Mouse (Mus musculus) forebrain, embryonic 11.5 days (tissue): ENCODE data around the gene Ucn3. TPM values are rescaled to one million over a fixed set of nuclear protein-coding genes. Genes with fewer than 3 reads are reported as not detected.
"Not testable (repeated sequence)": the region's sequence is repeated elsewhere in the genome, so short reads cannot be mapped to it uniquely, and the experiment has no call there.

ENCODE experiments used
- ATAC-seq: fragments of 200-750 bp; cut with Nextera tagmentation; replicated peaks from 2 replicates; pipeline ENCODE4 v1.8.0; 2017; ENCODE audit warnings: moderate TSS enrichment; ENCODE audit not compliant: low FRiP score
- DNase-seq: peaks from one replicate; pipeline ENCODE4 v3.0.0-alpha.2; 2017; ENCODE audit warnings: low spot score
- H3K27ac ChIP-seq: fragments of 300-500 bp; sonication (generic); 2 replicates; pipeline ENCODE4 v1.5.1; 2014; ENCODE audit warnings: low read depth, low read length
- H3K27me3 ChIP-seq: fragments of 300-500 bp; sonication (generic); 2 replicates; pipeline ENCODE4 v1.6.1; 2014; ENCODE audit warnings: mild to moderate bottlenecking, low read length, mixed read lengths; ENCODE audit not compliant: control insufficient read depth, insufficient read depth
- H3K36me3 ChIP-seq: fragments of 300-500 bp; sonication (generic); 2 replicates; pipeline ENCODE4 v1.6.1; 2014; ENCODE audit warnings: mild to moderate bottlenecking, low read length, moderate library complexity, mixed read lengths; ENCODE audit not compliant: control insufficient read depth, insufficient read depth
- H3K4me1 ChIP-seq: fragments of 300-500 bp; sonication (generic); replicated peaks from 2 replicates; pipeline ENCODE4 v1.6.1; 2014; ENCODE audit warnings: low read length, mixed read lengths; ENCODE audit not compliant: control insufficient read depth, insufficient read depth
- H3K4me2 ChIP-seq: fragments of 300-500 bp; sonication (generic); 2 replicates; pipeline ENCODE4 v1.6.1; 2014; ENCODE audit warnings: low read depth, mild to moderate bottlenecking, low read length, moderate library complexity, mixed read lengths; ENCODE audit not compliant: severe bottlenecking
- H3K4me3 ChIP-seq: fragments of 300-500 bp; sonication (generic); 2 replicates; pipeline ENCODE4 v1.5.1; 2014; ENCODE audit warnings: low read depth, low read length
- H3K9ac ChIP-seq: fragments of 300-500 bp; sonication (generic); 2 replicates; pipeline ENCODE4 v1.6.1; 2014; ENCODE audit warnings: low read length
- H3K9me3 ChIP-seq: fragments of 300-500 bp; sonication (generic); 2 replicates; pipeline ENCODE4 v1.6.1; 2016; ENCODE audit warnings: low read length, mixed read lengths; ENCODE audit not compliant: control insufficient read depth
- WGBS: fragments of 180-500 bp; shearing (Covaris S2); extraction: QIAGEN DNeasy Blood & Tissue Kit; methylation state at CpG from one replicate; pipeline ENCODE4 v1.1.7; 2014; 5-methylcytosine and 5-hydroxymethylcytosine counted together
- polyA plus RNA-seq: library from polyadenylated mRNA; unstranded; fragments of >200 nt; fragmentation: Nextera tagmentation; extraction: Ambion mirVana; gene quantifications from 2 replicates; pipeline ENCODE4 v1.2.1, GENCODE M21; 2014

Ucn3 gene
- polyA plus RNA-seq, 1 experiment from 2014 or later = not detected

GRCm38 (mm10) chr13:3924483-3924882, 20.7 kb downstream of the Ucn3 start:
- Histone ChIP-seq H3K36me3 (no peaks in the 10 kb centered on the region), H3K9ac (no peak overlapping the region), H3K4me3 (no peak overlapping the region), H3K4me2 (no peak overlapping the region), H3K27ac (no peak overlapping the region), H3K27me3 (no peaks in the 10 kb centered on the region), H3K4me1 (no peaks in the 10 kb centered on the region), H3K9me3 (no peaks in the 10 kb centered on the region)
- DNase-seq (no peak), ATAC-seq (no peak)
- WGBS = 92% methylated on average over 5 of the region's 5 CpGs

DNA sequence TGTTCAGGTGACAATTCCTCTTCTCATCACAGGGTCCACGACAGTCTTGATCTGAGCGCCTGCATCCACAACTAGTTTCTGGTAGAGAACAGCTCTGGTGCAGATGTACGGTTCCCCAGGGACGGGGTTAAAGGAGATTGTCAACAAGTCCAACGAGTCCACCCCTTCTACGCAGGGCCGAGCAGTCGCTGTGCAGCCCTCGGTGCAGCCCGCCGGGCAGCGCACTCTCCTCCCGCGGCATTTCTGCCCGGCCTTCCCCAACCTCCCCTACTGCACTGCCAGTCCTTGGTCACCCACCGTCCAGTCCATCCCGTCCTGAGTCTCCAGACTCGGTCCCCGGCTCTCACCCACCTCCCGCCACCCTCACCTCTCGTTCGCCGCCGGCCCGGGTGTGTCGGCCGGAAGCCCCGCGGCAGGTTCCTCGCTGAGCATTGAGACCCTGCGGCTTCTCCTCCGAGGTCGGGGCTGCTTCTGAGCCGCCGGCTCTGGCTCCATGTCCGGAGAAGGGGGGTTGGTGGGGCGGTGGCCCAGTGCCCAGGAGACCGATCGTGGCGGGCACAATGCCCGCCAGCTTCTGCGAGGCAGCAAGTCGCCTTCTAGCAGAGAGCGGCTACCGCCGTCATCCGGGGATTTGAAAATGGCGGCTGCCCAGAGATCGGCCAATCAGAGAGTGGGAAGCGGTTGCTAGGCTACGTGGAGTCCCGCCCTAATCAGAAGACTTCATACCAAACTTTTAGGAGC, 27.4 kb downstream of the Ucn3 start, which contains the start of the genes Net1 and Tubal3:
Gene Net1 (minus strand): TSS at position 650 of the 741 bp plus-strand sequence.
Gene Tubal3 (plus strand): TSS at position 704 of the 741 bp plus-strand sequence.
- peak; percentile 99 for ATAC-seq
- H3K36me3 ChIP-seq = no peaks in the 10 kb centered on the region; the same call in 1 of the 2 replicates
- H3K27ac ChIP-seq = 0 out of 2 replicates have a peak within 1 kb of the TSS, but pooled peaks have one; percentile 37
- H3K4me2 ChIP-seq = peak within 1 kb of the TSS; percentile 81
- H3K9ac ChIP-seq = peak within 1 kb of the TSS; percentile 94
- DNase-seq = peak; percentile 94
- peaks cover 6% of the 10 kb centered on the region; the same call in 1 of the 2 replicates for H3K9me3 ChIP-seq
- 1% methylated on average over 52 of the region's 52 CpGs for WGBS
- H3K27me3 ChIP-seq = no peaks in the 10 kb centered on the region
- peak within 1 kb of the TSS; percentile 87 for H3K4me3 ChIP-seq
- no peaks in the 10 kb centered on the region for H3K4me1 ChIP-seq

DNA sequence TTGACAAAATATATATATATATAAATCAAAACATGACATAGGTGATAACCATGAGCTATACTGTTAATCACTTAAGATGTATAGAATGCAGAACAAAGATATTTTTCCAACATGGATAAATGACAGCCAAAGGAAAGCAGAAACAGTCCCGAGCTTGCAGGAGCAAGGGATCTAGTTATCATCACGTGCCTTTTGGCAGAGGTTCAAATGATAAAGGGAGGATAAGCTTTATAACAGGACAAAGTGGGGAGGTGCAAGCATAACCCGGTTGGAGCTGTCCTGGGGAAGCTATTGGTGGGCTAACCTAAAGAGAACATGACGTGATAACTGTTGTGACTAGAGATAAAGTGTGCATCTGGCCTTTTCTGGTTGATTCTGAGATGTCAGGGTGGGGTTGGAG, 31.6 kb downstream of the Ucn3 start:
- ATAC-seq (no peak), DNase-seq (no peak)
- WGBS = 87% methylated on average over 4 of the region's 4 CpGs
- Histone ChIP-seq H3K9ac (no peak overlapping the region), H3K36me3 (no peaks in the 10 kb centered on the region; the same call in 1 of the 2 replicates), H3K9me3 (peaks cover 6% of the 10 kb centered on the region; the same call in 1 of the 2 replicates), H3K4me1 (no peaks in the 10 kb centered on the region), H3K4me2 (no peak overlapping the region), H3K4me3 (no peak overlapping the region), H3K27me3 (no peaks in the 10 kb centered on the region), H3K27ac (no peak overlapping the region)

GRCm38 (mm10) chr13:3910356-3910755, 34.8 kb downstream of the Ucn3 start:
- no peaks in the 10 kb centered on the region; the same call in 1 of the 2 replicates for H3K36me3 ChIP-seq
- no peaks in the 10 kb centered on the region; the same call in 1 of the 2 replicates for H3K9me3 ChIP-seq
- 89% methylated on average over 5 of the region's 5 CpGs for WGBS

DNA sequence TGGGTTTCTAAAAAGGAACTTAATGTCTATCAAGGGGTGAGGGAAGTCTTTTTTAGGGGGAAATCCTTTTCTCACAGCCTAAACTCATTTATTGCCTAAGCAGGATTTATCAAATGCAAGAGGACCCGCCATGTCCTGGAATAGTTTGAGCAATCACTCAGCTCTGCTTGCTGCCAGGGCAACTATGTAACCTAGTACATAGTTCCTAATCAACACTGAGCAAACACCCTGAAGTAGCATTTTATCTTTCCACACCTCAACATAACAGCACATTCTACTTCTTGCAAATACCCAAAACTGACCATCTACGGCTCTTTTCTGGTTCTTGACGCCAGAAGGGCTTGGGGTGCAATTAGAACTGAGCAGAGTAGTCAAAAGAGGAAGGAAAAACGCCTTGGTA, 36.9 kb downstream of the Ucn3 start:
- H3K36me3 ChIP-seq = no peaks in the 10 kb centered on the region; the same call in 1 of the 2 replicates
- no peaks in the 10 kb centered on the region for H3K4me1 ChIP-seq
- H3K27me3 ChIP-seq = no peaks in the 10 kb centered on the region
- H3K9ac ChIP-seq = no peak overlapping the region
- DNase-seq (no peak), ATAC-seq (no peak)
- no peak overlapping the region for H3K4me3 ChIP-seq
- 92% methylated on average over 4 of the region's 4 CpGs for WGBS
- no peak overlapping the region for H3K4me2 ChIP-seq
- no peaks in the 10 kb centered on the region for H3K9me3 ChIP-seq
- no peak overlapping the region for H3K27ac ChIP-seq

More at GRCm38 (mm10) chr13:3910356-3910755, 34.8 kb downstream of the Ucn3 start:
- Histone ChIP-seq H3K4me1 (no peaks in the 10 kb centered on the region), H3K27ac (no peak overlapping the region), H3K9ac (no peak overlapping the region), H3K4me2 (no peak overlapping the region), H3K27me3 (no peaks in the 10 kb centered on the region), H3K4me3 (no peak overlapping the region)
- no peak for DNase-seq
- no peak for ATAC-seq

DNA sequence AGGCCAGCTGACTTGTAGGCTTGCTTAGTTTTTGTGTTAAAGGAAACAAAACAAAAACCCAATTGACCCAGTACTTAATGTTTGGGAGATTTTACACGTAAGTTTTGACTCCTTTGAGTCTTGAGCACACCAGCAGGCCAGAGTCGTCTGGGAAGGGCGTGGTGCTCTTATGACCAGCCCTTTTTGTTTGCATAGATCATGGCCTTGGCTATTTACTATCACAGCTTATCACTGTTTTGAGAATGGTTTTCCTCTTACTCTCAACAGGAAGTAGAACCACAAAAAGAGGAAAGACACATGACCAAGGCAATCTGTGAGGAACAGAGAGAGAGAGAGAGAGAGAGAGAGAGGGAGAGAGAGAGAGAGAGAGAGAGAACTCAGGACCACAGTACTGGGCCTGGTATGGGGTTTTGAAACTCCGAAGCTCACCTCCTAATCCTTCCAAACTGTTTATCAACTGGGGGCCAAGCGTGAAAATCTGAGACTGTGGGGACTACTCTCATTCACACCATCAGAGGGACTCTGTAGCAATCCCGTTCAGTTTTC, 37.9 kb downstream of the Ucn3 start:
- DNase-seq = no peak
- H3K4me2 ChIP-seq = no peak overlapping the region
- no peaks in the 10 kb centered on the region; the same call in 1 of the 2 replicates for H3K36me3 ChIP-seq
- H3K4me3 ChIP-seq = no peak overlapping the region
- no peak for ATAC-seq
- no peak overlapping the region for H3K27ac ChIP-seq
- whole genome bisulfite sequencing = 87% methylated on average over 6 of the region's 6 CpGs
- no peaks in the 10 kb centered on the region for H3K4me1 ChIP-seq
- H3K9me3 ChIP-seq = no peaks in the 10 kb centered on the region
- H3K9ac ChIP-seq = no peak overlapping the region
- no peaks in the 10 kb centered on the region for H3K27me3 ChIP-seq

DNA sequence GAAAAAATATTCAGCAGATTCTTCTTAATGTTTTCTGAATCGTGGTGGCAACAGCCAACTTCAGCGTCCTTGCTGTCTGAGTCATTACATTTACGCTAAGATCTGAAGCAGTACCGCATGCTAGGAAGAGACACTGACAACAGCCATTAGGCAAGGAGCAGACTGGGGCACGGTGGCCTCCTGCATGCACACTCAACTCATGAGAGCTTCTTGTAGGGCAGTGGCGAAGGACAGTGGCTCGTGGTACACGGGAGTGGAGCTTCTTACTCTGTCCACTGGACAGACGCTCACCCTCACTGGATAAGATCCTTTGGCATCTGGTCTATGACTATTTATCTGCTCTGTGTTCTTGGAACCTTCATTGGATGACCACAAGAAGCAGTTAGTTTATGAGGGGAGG, 45.8 kb downstream of the Ucn3 start:
- no peak overlapping the region for H3K27ac ChIP-seq
- H3K27me3 ChIP-seq = no peaks in the 10 kb centered on the region
- ATAC-seq = no peak
- no peak overlapping the region for H3K4me3 ChIP-seq
- no peak overlapping the region for H3K9ac ChIP-seq
- H3K9me3 ChIP-seq = no peaks in the 10 kb centered on the region
- no peak for DNase-seq
- no peaks in the 10 kb centered on the region for H3K4me1 ChIP-seq
- no peak overlapping the region for H3K4me2 ChIP-seq
- no peaks in the 10 kb centered on the region for H3K36me3 ChIP-seq
- WGBS = 94% methylated on average over 9 of the region's 9 CpGs

GRCm38 (mm10) chr13:3898202-3898601, 46.9 kb downstream of the Ucn3 start:
- H3K4me3 ChIP-seq, H3K27ac ChIP-seq, H3K9me3 ChIP-seq, H3K9ac ChIP-seq, H3K36me3 ChIP-seq, ATAC-seq, H3K4me2 ChIP-seq, H3K27me3 ChIP-seq, DNase-seq, H3K4me1 ChIP-seq: not testable (repeated sequence)
- 95% methylated on average over 5 of the region's 5 CpGs for WGBS
